Mouse (Mus musculus): Measurements from ENCODE around the gene Rab23.
"Not testable (repeated sequence)": the region's sequence is repeated elsewhere in the genome, so short reads cannot be mapped to it uniquely, and the experiment has no call there.

Rab23 gene

DNA sequence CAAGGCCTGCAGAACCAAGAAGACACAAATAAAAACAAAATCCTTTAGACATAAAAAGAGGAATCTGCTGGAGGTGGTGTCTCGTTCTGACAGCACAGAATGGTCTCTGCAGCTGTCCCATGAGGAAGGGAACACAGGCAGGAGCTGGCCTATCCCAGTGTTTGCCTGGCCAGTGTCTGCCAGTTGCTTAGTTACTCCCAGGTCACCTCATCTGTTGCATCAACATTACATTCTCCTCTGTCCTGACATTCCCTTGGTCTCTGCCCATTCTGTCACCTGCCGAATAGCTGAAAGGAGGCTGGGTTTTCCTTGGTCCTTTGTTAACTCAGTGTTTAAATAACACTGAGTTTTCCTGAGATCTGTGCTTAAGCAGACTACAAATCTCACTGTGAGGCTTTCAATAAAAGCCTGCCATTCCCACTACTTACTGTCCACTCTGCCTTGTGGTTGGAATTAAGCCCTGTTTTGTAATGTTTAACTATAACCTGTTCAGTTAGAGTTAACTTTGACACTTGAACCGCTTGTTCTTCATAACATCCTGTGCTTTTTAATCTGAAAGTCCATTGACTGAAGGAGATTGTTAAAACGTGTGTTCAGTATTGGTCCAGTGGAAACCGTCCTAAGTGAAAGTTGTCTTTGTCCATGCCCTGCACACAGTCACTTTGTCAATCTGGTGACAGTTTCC, 14.5 kb downstream of the Rab23 start:
- DNase-seq (ENCODE audit: low spot score in 2 of 2): no peak

DNA sequence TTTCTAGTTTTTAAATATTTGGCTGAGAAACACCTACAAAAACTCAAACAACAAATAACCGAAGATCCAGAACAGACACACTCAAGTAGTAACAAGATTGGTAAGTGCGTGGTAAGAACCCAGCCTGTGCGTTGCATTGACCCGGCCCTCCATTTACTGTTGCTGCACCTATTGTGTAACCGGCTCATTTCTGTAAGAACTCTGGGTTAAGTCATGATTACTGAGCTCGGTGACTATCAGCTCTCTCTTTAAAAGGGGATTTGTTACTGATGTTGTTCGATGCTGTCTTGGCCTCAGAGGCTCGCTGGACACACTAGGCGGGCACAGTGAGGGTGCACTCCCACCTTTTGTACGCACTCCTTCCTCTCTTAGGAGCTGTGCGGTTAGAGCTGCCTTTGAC, 18.6 kb downstream of the Rab23 start:
- no peak for DNase-seq (ENCODE audit: low spot score in 2 of 2)

DNA sequence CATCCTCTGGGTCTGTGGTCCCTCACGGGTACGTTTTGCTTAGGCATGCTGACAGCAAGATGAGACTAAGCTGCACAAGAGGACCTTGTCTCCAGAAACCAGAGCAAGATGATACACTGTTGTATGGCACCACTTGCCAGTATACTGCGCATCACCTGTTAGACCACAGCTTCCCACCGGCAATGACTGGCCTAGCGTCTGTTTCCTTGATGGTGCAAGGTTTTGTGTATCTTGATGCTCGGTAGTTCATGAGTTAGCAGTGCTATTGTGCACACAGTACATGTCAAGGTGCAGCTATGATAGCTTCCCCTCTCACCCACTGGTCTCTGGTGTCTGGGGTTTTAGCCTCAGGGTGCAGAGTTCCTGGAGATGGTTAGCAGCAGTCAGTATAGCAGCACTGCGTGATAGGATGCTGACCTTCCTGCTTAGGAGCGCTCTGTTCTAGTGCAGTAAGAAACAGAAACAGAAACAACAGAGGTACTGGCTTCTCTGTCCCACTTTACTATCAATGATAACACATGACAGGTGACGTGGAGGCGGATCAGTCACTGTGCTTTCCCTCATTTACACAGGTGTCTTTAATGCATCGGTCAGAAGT, 19.1 kb downstream of the Rab23 start:
- DNase-seq (ENCODE audit: low spot score in 2 of 2): no peak

DNA sequence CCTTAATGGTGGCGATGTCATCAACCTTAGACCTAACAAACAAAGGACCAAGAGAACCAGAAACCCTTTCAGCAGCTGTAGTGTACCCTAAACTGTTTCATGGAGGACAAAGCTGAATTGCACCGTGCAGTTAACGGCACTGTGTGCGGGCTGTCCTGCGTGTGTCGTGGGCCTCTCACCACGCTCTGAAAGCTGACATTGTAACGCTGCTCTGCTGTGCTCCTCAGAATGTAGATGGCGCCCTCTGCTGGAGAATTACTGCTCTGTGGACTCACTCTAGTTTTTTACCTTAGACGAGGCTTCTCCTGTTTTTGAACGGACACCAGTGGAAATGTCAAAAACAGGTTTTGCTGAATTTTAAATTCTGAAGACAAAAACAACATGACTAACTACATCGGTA, 19.6 kb downstream of the Rab23 start:
- DNase-seq (ENCODE audit: low spot score in 2 of 2): peak; percentile 56 to 79

DNA sequence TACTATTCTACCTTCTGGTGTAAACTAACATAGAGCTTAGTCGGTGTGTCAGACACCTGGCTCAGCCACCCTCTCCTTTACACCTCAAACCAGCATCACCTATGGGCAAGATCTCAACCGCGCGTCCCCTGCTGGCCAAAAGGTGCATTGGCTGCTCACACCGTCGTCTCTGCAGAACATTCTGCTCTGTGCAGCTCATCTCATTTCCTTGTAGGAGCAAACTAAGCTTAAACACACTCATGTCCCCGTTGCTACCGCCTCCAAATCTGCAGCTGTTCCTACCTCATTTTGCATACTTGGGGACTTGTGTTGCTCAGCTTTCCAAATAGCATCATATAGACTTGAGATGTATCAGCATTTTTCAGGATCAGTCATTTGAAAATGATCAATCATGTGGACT, 23.2 kb downstream of the Rab23 start:
- no peak for DNase-seq (ENCODE audit: low spot score in 2 of 2)

DNA sequence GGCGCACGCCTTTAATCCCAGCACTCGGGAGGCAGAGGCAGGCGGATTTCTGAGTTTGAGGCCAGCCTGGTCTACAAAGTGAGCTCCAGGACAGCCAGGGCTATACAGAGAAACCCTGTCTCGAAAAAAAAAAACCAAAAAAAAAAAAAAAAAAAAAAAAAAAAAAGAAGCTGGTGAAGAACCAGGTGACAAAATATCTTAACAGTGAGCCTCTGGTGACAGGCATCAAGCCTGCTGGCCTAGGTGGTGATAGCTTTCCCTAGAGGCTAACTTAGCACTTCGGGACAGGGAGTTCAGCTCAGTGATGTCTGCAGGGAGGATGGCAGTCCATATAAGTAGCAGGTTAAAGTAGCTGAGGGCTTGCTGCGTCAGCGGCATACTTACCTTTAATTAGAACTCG, 25.1 kb downstream of the Rab23 start:
- not testable (repeated sequence) for DNase-seq (ENCODE audit: low spot score in 2 of 2)

DNA sequence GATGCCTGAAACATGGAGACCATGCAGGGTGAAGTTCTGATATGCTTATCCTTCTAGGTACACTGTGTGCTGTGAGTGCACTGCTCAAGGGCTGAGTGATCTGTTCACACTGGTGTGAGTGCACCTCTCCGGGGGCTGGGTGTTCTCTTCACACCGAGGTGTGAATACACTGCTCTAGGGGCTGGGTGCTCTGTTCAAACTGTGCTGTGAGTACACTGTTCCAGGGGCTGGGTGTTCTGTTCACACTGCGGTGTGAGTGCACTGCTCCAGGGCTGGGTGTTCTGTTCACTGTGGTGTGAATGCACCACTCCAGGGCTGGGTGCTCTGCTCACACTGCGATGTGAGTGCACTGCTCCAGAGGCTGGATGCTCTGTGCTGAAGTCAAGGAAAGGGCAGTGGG, 26.2 kb downstream of the Rab23 start:
- DNase-seq (ENCODE audit: low spot score in 2 of 2): no peak

DNA sequence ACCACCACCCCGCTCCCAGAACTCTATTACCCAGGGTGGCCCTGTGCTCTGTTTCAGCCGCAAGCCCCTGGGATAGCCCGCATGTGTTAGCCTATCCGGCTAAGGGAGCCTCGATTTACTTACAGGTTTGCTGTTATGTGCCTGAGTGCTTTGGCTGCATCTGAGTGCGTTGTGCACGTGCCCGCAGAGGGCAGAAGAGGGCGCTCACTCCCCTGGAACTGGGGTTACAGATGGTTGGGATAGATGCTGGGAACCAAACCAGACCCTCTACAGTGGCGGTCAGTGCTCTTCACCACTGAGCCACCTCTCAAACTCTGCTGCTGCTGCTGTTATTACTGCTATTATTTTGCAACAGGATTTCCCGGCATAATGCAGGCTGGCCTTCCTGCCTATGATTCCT, 29.4 kb downstream of the Rab23 start:
- no peak for DNase-seq (ENCODE audit: low spot score in 2 of 2)

DNA sequence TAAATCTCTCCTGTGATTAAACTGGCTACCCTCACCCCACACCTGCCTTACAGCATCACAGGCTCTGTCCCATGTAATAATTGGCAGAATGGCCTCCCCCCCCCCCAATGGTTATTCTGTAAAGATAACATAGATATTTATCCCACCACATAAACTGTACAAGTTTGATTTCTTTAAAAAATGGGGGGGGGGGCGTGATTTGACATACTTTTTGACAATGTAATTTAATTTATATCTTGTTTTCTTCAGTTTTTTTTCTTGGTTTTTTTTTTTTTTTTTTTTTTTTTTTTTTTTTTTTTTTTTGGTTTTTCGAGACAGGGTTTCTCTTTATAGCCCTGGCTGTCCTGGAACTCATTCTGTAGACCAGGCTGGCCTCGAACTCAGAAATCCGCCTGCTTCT, 30.0 kb downstream of the Rab23 start:
- DNase-seq (ENCODE audit: low spot score in 2 of 2): not testable (repeated sequence)

DNA sequence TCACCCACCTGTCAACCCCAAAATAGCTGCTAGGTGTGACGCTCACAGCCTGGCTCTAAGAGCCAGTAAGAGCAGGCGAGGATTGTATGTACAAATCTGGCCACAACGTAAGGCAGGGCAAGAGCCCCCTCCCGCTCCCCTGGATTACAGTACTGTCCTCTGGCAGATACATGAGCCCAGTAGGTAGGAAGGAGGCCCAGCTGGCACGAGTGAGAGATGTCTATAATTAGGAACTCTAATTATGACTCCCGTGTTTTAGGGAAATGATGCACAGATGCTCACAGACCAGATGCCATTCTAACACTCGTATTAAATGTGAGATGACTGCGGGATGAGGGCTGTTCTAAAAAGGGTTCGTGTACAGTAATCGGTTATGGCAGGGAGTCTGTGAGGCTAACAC, 31.6 kb downstream of the Rab23 start:
- DNase-seq (ENCODE audit: low spot score in 2 of 2): peak in 1 of 2 experiments; percentile 53

DNA sequence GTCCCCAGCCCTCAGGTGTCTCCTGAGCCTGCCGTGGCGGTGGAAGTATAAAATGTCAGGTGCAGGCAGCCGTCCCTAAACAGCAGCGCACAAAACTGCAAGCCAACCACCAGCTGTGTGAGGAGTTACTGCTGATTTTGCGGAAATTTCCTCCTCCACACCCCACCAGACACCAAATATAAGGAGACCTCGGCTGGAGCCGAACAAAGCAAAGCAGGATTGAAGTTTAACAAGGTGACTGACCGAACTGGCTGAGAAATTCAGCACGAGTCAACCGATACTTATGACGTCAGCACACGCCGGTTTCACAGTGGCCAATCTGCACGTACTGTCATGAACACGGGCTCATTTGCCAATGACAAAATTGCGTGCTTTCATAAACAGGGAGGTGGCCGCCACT, 34.4 kb downstream of the Rab23 start:
- DNase-seq (ENCODE audit: low spot score in 2 of 2): no peak

DNA sequence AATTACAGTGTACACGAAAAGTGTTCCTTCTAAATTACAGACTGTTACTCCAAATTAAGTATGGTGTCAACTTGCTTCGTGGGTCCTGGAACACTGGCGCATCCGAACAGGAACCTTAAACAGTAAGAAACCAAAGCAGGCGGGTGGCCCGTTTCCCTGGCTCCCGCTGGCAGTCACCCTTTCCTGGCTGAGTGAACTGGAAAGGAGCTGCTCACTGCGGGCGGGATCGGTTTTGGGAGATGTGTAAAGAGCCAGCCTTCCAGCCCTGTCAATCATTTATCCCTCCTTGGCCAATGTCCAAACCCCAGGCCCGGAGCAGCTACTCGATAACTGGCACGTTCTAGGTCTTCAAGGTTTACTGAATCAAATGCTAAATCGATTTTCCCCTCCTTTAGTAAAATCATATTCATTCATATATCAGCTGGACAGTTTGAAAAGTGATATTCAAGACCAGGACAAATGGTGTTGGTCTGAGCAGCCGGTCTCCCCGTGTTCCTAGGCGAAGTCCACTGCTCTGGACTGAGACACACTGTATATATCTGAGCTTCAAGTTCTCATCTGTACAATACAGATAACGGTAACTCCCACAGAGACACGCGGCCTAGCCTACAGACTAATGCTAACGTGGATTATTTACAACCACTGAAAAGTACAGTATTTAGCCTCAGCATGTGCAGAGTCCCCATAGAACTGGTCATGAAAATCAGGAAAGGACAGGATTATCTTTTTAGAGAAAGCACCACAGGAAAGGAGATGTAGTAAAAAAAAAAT, 35.5 kb downstream of the Rab23 start:
- DNase-seq (ENCODE audit: low spot score in 2 of 2): no peak

DNA sequence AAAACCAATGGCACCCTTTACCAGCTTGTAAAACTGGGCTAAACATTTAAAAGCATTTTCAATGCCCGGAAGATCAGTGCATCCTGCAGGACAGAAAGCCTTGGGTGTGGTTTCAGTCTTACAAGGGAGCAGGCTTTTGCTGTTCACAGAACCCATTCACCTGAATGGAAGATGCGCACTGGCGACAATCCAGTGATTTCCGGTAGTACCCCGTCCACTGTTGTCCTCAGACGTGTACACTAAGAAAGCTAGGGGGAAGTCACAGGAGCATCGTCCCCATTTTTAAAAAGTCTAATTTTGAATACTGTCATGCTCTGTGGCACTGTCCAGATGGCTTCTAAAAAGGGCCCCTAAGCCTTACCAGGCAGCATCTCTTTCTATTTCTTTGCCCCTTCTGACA, 36.1 kb downstream of the Rab23 start:
- DNase-seq (ENCODE audit: low spot score in 2 of 2): no peak

DNA sequence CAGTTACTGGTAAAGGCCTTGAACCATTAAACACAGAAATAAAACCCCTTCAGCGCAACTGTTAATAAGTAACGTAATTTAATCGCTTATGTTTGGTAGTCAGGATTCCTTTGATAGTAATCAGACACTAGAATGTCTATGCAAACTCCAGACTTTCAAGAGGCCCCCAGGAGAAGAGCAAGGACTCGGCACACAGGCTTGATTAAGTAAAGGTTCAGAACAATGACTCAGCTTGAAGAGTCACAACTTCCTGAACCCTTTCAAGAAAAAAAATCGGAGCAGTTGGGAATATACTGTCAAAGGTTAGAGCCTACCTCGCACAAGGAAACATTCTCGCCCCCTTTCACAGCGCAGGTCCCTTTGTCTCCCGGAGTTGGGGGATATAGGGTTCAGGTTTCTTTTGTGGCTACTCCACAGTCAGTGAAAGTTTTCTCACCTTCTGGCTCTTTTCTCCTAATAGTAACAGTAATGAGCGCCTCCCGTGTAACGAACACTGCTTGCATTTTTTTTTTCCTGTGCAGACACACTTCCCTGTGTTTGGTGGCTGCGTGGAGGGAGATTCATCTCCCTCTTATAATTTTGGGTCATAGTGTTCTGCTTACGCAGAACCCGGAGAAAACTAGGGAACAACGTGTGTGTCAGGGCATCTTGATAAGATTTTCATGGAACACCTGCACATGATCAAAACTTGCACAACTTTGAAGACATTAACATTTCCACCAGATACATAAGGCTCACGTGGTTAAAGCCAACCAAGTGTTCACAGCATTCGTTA, 36.8 kb downstream of the Rab23 start:
- no peak for DNase-seq (ENCODE audit: low spot score in 2 of 2)

DNA sequence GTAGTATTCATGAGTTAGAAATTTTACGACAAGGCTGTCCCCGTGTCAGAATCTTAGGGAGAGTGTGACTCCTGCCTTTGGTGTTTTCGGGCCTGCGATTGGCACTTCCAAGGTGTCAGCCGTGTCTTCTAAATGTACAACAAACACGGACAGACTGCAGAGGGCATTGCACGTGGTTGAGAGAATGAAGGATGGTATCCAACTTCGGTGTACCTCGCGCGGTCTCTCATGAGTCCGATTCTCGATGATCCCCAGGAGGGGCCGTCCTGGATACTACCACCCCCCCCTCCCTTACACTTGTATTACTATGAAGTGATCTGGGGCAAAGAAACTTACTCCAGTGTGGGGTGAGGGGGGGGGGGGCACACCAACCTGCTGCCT, 37.3 kb downstream of the Rab23 start:
- no peak for DNase-seq (ENCODE audit: low spot score in 2 of 2)

DNA sequence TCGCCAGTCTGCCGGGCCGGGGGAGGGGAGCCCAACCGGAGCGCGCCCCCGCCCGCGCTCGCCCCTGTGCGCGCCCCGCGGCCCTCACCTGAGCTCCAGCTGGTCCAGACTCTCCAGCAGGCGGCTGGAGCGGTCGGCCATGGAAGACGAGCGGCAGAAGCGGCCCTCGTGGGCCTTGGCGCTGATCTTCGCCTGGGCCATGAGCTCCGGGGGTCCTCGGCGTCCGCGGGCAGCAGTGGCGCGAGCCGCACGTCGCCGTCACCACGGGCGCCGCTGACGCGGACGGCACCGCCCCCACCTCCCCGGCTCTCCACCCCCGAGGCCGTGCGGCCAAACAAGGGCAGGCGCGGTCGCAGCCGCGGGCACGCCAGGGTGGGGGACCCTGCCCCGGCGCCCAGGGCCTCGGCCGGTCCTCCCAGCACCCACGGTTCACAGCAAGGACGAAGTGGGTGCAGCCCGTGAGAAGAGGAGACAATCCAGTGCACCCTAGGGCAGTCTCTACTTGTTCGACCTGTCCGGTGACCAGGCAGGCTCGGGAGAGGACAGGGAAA, 37.9 kb downstream of the Rab23 start, which contains the start of gene Bag2:
Gene Bag2 (minus strand): TSS at position 305 of the 551 bp plus-strand sequence.
- DNase-seq (ENCODE audit: low spot score in 2 of 2): peak; percentile 38 to 60

DNA sequence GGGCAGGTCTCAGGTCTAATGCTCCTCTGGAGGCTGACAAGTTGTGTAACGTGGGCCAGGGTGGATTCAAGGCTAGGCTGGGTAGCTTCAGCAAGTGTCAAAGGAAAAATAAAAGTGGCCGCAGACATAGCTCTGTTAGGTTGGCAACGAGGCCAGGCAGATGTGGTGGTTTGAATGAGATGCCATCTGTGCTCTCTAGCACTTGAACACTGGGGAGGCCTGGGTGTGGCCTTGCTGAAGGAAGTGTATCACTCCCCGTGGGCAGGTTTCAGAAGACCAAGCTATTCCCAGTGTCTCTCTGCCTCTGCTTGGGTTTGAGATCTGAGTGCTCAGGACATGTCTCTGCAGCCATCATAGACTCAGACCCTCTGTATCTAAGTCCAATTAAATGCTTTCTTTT, 38.8 kb downstream of the Rab23 start:
- DNase-seq (ENCODE audit: low spot score in 2 of 2): no peak

DNA sequence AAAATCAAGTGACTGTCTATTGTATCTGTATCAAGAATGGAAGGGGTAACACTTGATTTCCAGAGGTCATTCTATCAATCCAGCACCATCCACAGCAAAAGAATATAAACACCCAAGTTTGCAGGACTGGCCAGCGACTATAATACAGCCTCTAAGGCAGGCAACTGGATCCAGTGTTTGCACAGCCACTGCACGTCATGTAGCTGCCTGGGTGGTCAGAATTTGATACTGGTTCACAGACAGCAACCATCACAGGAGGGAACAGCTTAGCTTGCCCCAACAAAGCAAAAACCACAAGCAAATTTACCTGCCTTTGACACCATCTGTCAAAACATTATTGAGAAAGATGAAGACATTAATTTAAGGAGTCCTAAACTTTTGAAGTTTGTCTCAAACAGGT, 44.1 kb downstream of the Rab23 start:
- DNase-seq (ENCODE audit: low spot score in 2 of 2): no peak

DNA sequence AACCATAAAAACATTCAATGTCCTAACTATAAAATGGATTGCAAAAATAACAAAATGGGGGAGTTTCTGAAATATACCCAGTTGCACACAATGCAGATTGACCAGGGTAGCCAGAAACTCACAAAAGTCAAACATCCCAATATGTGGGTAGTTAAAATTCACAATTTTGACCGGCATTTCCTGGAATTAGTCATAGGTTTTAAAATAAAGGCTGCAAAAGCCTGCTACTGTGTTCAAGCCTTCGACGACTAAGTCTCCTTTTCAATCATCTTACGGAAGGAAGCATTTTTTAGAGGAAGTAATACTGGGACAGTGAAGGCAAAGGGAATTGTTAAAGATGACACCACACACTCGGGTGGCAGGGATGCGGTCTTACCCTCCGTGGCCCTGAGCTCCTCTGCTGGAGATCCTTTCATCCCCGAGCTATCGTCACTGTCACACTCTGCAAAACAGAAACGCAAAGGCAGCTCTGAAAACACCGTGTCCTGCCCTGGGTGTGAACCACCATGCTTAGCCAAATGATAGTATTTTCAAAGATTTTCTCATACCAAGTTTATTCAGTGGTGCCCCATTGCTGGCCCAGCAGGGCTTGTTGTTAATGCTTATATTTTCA, 45.9 kb downstream of the Rab23 start:
- DNase-seq (ENCODE audit: low spot score in 2 of 2): no peak

DNA sequence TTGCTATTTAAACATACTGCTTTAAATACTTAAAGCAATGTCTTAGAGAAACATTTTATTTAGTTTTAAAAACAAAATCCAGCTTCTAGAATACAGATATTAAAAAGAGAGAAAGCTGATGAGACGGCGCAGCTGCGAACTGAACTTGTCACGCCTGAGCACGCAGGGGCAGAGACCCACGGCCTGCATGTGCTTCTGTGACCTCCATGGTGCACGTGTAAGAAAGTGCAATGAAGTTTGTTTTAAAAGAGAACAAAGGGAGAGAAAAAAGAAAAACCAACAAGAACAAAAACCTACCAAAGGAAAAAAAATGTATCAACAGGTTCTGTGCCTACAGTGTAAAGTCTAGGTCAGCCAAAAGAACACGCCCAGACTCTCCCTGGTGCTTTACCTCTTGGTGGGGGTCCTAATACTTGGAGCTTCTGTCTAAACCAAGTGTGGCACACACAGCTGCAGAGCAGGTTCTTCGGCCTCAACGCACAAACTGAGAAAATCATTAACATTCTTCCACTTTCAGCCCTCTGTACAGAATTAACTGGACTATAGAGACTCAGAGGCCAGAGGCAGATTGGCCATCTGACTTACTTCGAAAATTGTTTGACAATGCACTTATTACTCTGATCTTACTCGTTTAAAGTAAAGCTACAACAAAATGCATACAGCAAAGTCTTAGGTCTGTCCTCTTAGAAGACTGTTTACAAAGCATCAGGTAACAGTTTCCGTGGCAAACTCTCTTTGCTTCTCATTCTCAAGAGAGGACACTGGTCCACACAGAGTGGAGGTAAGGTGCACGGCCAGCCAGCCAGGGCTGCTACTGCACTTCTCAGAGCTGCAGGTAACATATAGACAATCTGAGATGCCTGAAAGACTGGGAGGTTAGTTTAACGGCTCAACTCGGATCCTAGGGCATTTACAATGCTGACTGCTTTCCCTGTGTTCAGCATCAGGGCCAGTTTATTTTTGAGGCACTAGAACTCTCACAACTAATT, 47.1 kb downstream of the Rab23 start:
- DNase-seq (ENCODE audit: low spot score in 2 of 2): no peak

All from frontal cortex, postnatal 10 days (tissue).